Mouse (Mus musculus) cerebellum, adult 11 months (tissue): ENCODE results near the gene Bmp8a.
"Not testable (repeated sequence)": the region's sequence is repeated elsewhere in the genome, so short reads cannot be mapped to it uniquely, and the experiment has no call there.

ENCODE experiments used
- DNase-seq: peaks from one replicate; pipeline ENCODE4 v3.0.0; 2022

Bmp8a gene

DNA sequence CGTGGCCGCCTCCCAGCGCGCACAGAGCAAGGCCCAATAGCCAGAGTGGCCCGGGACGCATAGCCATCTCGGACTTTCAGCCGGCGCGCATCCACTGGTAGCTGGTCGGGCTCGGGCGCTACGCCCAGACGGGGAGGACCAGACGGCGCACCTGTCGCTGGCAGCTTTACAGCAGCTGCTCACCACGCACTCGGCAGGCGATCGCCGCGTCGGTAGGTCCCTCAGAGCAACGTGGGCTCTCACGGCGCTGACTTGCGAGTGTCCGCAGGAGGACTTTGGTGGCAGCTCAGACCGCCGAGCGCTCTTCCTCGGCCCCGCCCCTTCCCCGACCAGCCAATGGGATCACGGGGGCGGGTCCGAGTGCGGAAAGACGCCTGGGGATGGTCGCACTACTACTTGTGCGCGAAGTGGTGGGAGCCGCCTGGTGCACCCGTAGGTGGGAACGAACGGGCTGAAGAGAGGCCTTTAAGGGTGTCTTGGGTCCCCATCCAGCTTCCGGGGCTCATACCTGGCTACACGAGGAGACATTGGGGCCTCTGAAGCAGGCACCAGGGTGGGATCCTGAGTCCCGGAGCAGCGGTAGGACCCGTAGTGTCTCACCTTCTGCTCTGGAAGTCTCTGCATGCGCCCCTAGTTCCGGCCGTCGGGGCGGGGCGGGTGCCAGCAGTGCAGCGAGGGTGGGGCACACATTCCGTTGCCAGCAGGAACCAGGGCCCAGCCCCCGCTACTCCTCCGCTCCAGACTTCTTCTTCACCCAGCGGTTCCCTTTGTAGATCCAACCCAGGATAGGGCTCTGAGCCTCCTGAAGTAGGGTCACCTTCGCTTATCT, at the start of gene Bmp8a:
Bmp8a (minus strand) TSS at position 611 of the 829 bp plus-strand sequence.
- DNase-seq = no peak

DNA sequence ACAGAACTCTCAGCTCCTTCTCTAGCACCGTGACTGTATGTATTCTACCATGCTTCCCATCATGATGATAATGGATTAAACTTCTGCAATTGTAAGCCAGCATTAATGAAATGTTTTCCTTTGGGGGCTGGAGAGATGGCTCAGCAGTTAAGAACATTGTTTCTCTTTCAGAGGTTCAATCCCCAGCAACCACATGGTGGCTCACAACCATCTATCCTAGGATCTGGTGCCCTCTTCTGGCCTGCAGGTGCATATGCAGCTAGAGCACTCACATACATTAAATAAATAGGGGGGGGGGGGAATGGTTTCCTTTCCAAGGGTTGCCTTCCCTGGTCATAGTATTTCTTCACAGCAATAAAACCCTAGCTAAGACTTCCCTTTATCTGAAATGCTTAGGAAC, 49.1 kb upstream of the Bmp8a start:
- no peak for DNase-seq

DNA sequence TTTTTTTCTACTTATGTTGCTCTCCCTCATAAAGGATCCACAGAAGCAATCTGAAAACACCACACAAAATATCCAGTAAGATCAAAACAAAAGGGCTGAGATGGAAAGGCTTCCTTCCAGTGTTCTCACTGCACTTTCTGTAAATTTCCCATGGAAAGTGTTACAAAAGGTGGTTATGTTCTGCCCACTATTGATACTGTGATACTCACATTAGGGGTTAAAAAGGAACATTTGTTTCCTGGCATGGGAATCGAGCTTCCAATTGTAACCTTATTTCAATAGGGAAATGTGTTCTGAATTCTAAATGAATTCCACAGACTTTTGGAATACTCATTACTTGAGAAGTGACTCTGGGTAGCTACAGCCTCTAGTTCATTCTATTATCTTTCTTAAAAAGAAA, 42.0 kb upstream of the Bmp8a start:
- no peak for DNase-seq

DNA sequence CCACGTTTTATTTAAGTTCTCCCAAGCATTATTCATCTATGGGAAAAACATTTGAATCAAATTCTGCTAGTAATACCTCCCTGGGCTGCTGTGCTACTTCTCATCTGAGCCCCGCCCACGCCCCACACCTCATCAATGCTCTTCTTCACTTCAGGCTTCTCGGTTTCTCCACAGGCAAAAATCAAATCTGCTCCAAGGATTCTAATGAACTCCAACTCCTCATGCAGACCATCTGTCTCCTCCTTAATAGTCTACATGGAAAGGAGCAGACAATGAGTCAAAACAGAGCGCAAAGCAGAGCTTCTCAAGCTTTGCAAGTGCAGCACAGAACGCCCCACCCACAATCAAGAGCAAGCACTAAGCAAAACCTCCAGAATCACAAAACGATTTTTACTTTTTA, 40.1 kb upstream of the Bmp8a start:
- DNase-seq = no peak

DNA sequence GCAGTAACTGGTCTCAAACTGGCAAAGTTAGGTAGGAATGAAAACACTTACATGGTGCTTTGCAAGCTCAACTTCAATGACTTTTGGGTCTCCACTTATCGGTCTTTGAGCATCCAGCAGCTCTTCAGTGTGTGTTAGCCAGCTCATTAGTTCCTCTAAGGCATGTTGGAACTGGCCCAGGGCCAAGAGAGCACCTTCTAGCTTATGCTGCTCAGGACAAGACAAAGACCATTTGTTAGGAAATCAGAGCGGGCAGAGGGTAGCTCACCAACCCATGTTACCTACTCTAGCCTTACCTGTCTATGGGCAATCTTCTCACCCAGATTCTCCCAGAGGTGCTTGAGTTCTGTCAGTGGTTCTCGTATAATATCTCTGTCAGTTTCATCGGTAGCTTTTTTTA, 39.0 kb upstream of the Bmp8a start:
- DNase-seq = no peak

DNA sequence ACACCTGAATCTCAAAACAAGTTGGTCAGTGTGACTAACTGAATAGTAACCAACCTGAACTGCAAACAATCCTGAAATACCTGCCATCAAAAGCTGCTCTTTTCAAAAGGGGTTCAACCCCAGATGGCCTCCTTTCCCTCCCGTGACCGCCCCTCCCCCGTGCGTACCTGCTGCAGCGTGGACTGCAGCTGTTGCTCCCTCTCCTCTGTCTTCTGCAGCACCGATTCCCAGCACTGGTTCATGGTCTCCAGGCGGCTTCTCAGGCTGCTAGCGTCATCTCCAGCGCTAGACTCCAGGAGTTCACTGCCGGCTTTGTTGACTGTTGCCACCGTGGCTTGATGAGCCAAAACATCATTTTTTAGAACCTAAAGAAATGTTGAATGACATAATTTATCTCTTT, 38.5 kb upstream of the Bmp8a start:
- no peak for DNase-seq

DNA sequence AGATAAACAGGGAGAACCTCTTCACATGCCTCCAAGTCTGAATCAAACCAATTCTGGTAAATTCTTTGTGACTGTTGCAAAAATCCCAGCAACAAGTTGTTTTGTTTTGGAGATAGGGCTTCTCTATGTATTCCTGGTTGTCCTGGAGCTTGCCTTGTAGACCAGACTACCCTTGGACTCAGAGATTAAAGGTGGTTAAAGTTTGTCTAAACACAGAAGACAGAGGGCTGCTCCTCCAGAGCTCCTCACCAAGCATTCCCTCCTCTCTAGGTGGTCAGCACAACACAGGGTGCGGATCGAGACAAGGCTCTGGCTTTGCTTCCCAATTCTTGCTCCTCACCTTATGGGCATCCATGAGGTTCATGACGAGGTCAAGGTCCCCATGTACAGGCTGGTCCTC, 33.0 kb upstream of the Bmp8a start:
- no peak for DNase-seq

DNA sequence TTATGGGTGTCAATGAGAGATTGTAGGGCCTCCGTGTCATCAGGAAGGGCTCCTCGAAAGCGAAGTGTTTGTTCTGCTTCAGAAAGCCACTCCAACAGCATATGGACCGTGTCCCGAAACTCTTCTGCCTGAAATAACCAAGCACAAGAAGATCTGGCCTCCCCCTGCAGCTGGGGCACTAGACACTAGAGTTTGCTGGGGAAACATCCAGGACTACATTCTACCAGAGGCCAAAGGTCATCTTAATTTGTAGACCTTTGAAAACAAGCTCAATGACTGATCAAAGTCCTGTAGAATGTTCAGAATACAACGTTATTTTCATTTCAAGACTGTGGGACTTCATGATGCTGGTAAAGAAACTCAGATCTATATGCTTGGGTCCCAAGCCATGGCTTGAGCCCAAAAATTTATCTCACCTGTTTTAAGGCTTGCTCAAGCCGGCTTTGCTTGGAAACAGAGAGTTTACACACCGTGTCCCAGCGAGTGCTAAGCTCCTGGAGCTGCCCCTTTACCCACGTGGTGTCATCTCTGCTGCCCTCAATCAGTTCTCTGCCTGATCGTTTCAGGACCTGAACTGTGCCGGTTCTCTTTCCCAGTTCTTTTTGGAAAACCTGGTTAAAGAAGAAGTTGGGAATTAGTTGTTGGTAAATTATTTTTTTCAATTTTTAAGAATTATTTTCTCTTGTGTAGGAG, 31.4 kb upstream of the Bmp8a start:
- DNase-seq = no peak

DNA sequence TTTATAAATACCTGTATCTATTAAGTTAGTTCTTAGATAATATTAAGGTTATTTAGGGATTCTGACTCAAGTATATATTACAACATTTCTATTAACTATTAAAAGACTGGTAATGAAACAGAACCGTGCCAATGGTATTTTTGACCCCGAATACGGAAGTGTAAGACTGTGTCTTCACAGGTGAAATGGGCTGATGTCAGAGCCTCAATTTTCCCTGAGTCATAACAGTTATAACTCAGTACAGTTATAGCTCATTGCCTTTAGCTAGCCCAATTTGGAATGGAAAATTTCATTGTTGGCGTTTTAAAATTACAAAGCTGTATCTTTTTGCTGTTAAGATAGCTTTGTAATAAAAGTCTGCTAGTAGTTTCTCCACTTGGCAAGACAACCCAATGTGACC, 20.5 kb upstream of the Bmp8a start:
- no peak for DNase-seq

DNA sequence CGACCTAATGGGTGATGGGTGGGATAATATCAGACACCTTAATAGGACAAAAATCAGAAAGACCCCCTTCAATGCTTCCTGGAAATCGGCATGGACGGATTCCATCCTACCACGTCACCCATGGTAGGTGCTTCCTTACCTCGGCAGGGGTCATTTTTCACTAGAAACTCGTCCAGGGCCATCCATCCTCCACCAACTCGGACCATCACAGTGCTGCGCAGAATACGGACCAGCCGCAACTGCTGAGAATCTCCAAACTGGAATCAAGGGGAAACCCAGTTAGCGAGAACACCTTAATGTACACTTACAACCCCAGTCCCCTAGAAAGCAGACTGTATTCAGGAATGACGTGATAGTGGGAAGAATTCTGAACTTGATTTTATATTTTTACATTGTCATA, 17.7 kb upstream of the Bmp8a start:
- no peak for DNase-seq

DNA sequence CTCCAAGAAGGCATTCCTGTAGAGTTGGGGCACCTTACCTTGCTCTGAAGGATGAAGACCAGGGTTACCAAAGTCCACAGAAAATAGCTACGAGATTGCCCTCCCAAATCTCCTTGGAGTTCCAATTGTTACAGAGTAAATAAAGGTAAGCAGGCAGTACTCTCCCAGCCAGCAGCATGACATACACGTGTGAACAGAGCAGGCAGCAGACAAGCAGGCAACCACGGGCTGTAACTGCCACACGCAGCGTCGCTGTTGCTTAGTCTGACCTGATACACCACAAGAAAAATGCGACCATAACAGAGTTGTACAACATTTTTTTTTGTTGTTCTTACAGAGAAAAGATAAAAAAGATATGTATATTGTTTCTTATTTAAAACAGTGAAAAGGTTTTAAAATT, 15.6 kb upstream of the Bmp8a start:
- DNase-seq = no peak

DNA sequence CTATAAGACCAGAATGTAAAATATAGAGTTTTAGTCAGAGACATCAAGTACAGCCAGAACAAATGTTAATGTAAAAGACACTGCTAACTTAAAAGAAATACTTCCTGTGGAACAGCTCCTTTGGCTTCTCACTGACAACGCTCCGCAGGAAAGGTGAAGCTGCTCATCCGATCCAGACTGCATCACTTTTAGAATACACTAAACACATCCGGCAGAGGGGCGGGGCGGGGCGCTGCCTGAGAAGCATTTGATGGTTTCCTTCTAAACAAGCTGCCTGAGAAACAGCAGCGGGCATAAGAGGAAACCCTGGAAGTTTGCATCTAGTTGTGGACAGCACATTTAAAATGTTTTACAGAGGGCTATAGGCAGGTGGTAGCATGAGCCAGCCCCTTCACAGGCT, 12.9 kb upstream of the Bmp8a start:
- DNase-seq = no peak

DNA sequence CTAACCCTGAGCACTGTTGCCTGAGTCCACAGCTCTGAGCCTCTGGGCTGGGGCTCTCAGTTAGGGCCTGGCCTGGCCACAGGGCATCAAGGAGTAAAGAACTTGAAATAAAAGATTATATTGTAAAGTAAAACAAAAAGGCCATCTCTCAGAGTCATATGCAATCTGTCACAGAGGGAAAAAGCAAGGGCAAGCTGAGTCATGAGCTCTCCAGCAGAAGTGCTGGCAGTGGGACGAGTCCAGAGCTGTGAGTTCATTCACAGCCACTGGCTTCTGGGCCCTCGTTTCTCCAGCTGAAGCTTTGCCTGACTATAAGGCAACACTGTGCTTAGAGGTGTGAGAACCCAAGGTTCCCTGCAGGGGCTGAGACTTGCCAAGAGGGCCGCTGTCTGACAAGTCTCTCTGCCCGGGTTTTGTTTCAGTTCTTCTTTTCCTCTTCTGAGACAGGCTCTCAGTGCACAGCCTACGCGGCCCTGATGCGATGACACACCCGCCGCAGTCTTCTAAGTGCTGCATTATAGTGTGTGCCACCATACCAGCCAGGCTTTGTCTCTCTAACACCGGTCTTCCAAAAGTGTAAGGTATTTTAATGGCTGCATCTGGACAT, 10.3 kb upstream of the Bmp8a start:
- DNase-seq = no peak

DNA sequence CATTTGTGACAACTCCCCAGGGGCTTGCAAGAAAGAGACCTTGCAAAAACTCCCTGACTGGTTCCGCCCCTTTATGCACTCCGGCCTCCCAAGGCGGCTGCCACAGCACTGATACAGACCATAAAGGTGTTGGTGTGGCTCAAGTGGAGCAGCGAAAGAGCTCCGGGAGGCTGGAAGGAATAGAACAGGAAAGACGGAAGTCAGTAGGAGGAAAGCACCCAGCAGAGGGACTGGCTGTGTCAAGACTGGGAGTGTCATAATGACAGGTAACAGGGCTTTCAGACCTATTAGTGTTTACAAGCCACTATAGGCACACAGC, 378 bp upstream of the Bmp8a start:
- DNase-seq = no peak

DNA sequence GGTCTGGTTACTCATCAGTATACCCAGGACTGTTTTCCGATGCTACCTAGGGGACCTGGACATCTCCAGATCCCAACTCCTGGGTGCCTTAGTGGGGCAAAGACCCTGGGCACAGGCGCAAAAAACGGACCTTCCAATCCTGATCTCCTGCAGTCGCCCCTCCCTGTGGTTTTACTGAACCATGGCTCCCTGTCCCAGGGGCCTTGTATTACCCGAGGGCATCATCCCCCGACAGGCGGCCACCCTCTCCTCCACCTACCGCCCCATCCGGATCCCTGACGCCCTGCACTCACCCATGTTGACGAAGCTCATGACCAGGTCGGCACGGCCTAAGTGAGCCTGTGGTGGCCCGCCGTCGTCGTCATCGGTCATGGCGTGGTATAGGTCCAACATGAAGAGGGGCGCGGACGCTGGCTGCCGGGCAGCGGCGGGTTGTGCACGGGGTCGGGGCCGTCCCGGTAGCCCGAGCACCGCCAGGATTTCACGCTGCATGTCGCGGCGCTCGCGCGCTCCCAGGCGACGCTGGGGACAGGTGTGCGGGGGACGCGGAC, 886 bp downstream of the Bmp8a start:
- DNase-seq = no peak

DNA sequence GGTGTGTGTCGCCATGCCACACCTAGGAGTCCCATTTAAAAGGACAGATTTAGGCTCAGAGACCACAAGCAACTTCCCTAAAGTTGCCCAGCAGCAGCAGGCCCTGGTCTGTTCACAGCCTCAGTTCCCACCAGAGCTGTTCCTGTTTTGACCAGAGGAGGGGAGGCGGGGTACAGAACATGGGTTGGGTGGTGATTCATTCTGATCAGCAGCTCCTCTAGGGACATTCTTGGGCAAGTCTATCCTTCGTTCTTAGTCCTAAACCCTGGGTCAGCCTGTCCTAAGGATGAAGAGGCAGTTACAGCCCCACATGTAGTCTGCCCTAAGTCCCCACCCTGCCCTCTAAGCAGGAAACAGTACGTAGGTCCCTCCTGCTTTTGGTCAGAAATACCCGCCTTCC, 2.8 kb downstream of the Bmp8a start:
- no peak for DNase-seq

DNA sequence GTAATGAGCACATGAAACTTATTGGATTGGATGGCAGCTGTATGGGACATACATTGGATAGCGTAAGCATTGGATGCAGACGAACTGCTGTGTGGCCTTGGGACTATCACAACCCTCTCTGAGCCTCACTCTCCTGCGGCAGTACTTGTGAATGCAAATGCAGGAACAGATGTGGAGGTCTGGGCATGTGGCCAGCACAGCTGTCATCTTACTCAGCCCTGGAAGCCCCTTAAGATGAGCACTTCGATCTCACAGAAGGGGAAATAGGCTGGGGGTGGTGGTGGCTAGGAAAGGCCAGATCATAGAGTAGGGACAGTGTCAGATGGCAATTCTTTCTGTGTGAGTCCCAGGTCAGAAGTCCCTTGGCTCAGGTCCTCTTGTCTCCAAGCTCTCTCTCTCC, 5.4 kb downstream of the Bmp8a start:
- DNase-seq = no peak

DNA sequence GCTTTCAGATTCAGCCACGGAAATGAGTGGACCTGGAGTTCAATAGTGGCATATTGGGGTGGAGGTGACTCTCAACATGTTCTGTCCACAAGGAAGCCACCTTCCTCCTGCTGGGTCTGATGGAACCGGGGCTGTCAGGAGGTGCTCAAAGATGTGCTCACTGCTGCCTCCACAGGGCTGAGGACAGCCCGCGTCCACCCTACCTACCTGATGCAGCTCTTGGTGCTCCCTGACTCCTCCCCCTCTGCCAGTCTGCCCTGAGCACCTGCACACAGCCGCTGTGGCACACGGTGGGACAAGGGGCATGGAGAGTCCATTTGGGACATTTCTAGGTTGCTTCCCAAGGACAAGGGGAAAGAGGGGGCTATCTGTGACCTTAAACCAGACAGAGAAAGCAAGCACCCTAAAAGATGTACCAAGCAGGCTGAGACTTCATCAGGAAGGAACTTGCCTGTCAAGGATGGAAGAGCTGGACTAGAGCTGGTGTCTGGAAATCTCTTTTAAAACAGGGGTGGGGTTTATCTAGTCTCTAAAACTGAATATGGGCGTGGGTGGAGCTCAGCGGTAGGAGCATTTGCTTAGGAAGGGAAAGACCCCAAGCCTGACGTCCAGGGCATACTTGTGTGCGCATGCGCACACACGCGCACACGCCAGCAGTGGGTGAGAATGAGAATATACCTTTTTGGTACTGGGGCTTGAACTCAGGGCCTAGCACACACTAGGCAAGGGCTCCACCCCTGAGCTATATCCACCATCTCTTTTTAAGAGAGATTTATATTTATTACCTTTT, 7.1 kb downstream of the Bmp8a start:
- DNase-seq = no peak

DNA sequence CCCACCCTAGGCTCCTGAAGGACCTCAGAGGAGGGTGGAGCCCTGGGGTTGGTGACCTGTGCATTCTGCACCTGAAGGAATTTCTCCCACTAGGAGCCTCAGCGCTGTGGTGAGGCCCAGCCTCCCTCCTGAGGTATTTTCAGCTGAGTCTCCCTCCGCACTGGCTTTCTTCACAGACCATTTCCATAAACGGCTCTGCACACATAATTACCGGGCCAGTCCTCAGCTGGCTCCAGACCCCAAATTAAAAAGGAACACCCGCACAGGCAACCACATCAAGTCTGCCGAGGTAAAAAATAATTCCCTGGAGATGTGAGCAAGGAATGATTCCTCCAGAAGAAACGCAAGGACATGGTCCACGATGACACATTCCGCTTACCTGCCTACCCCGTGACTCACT, 7.8 kb downstream of the Bmp8a start:
- DNase-seq = not testable (repeated sequence)

DNA sequence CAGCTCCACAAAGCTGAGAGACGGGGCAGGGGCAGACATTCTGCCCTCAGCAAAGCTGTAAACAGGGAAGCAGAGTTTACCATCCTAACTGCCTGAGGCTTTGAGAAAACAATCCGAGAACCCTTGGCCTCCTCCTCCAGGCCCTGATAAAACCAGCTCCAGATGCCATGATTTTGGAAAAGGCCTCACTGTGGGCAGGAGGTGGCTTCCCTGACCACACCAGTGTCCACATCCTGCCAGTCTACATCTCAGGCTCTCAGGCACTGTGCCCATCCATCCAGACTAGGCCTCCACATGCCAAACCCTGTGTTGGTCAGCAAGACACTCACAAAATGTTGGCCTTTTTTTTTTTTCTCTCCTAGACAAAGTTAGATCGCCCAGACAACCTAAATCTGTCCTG, 8.9 kb downstream of the Bmp8a start:
- no peak for DNase-seq

DNA sequence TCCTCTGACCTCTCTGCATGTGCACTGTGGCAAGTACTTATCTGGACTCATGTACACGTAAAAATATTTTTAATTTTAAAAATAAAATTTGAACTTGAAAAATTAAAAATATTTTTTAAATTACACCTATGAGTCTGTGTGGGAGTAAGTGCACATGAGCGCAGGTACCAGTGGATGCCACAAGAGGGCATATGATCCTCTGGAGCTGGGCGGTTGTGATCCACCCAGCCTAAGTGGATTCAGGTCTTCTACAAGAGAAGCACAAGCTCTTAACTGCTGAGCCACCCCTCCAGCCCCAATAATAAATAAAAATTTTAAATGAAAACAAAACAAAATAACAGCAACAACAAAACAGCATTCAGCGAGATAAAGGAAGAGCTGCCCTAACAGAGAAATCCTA, 9.9 kb downstream of the Bmp8a start:
- no peak for DNase-seq

DNA sequence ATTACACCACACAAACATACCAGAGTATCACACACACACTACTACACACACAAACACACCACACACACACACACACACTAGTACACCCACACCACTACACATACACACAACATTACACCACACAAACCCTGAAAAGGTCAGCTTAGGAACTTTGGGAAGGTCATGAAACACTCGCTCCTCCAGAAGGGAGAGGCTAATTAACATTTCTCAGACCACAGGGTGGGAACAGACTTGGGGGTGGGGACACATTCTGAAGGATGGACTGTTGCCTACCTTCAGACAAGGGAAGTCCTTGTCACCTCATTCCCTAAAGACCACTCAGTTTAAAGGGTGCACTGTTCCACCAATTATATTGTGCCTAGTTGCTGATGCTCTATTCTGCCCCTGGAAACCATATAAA, 11.1 kb downstream of the Bmp8a start:
- not testable (repeated sequence) for DNase-seq

DNA sequence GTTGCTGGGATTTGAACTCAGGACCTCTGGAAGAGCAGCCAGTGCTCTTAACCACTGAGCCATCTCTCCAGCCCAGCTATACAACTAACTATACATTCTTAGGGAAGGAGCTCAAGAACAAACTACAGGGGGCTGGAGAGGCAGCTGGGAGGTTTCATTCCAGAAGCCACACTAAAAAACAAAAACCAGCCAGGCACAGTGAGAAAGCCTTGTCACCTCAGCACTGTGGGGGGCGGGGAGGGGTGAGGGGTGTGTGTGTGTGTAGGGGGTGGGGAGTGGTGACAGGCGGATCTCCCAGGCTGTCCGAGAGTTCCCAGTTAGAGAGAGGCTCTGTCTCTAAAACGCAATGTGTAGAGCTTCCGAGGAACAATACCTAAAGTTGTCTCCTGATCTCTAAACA, 11.7 kb downstream of the Bmp8a start:
- DNase-seq = no peak
